Mouse (Mus musculus): Measurements from ENCODE around the gene Mucl3. TPM values are rescaled to one million over a fixed set of nuclear protein-coding genes. Genes with fewer than 3 reads are reported as not detected.

The Mucl3 gene
- polyA plus RNA-seq, 1 experiment from 2014 or later = 0.17 TPM

Other genes with a start within 250 kb of the Mucl3 start
- gene H2-Q6, start 218.8 kb downstream of the Mucl3 start, polyA plus RNA-seq (2015; fragmentation: Nextera tagmentation; extraction: Ambion mirVana) = 4.4 and 5.7 TPM in 2 replicates
- gene H2-Q7, start 204.5 kb downstream of the Mucl3 start, polyA plus RNA-seq (2015; fragmentation: Nextera tagmentation; extraction: Ambion mirVana) = 13.7 and 15.2 TPM in 2 replicates
- gene H2-Q10, start 173.6 kb downstream of the Mucl3 start, polyA plus RNA-seq (2015; fragmentation: Nextera tagmentation; extraction: Ambion mirVana) = 1.4 and 1.6 TPM in 2 replicates
- 0.19 TPM in 1 of 2 replicates, not detected in the other for gene Pou5f1, start 137.7 kb downstream of the Mucl3 start, polyA plus RNA-seq (2015; fragmentation: Nextera tagmentation; extraction: Ambion mirVana)
- 72.9 and 77.2 TPM in 2 replicates for gene Tcf19, start 126.9 kb downstream of the Mucl3 start, polyA plus RNA-seq (2015; fragmentation: Nextera tagmentation; extraction: Ambion mirVana)
- gene Cchcr1, start 126.6 kb downstream of the Mucl3 start, polyA plus RNA-seq (2015; fragmentation: Nextera tagmentation; extraction: Ambion mirVana) = 17.3 and 20.5 TPM in 2 replicates
- gene Psors1c2, start 110.5 kb downstream of the Mucl3 start, polyA plus RNA-seq (2015; fragmentation: Nextera tagmentation; extraction: Ambion mirVana) = 1.5 TPM in 2 replicates
- 0.20 TPM in 1 of 2 replicates, not detected in the other for gene Cdsn, start 91.6 kb downstream of the Mucl3 start, polyA plus RNA-seq (2015; fragmentation: Nextera tagmentation; extraction: Ambion mirVana)
- gene 2300002M23Rik, start 76.2 kb downstream of the Mucl3 start, polyA plus RNA-seq (2015; fragmentation: Nextera tagmentation; extraction: Ambion mirVana) = not detected in 2 replicates
- 1.8 and 7.3 TPM in 2 replicates for gene Sfta2, start 42.1 kb downstream of the Mucl3 start, polyA plus RNA-seq (2015; fragmentation: Nextera tagmentation; extraction: Ambion mirVana)
- not detected in 2 replicates for gene Gm9573, start 17.1 kb downstream of the Mucl3 start, polyA plus RNA-seq (2015; fragmentation: Nextera tagmentation; extraction: Ambion mirVana)
- 19.8 and 21.0 TPM in 2 replicates for gene Vars2, start 23.9 kb upstream of the Mucl3 start, polyA plus RNA-seq (2015; fragmentation: Nextera tagmentation; extraction: Ambion mirVana)
- gene Gtf2h4, start 30.0 kb upstream of the Mucl3 start, polyA plus RNA-seq (2015; fragmentation: Nextera tagmentation; extraction: Ambion mirVana) = 51.9 and 55.6 TPM in 2 replicates
- 107 and 108 TPM in 2 replicates for gene Ddr1, start 60.9 kb upstream of the Mucl3 start, polyA plus RNA-seq (2015; fragmentation: Nextera tagmentation; extraction: Ambion mirVana)
- 33.5 and 40.4 TPM in 2 replicates for gene Ier3, start 178.0 kb upstream of the Mucl3 start, polyA plus RNA-seq (2015; fragmentation: Nextera tagmentation; extraction: Ambion mirVana)
- 52.7 and 56.9 TPM in 2 replicates for gene Flot1, start 179.5 kb upstream of the Mucl3 start, polyA plus RNA-seq (2015; fragmentation: Nextera tagmentation; extraction: Ambion mirVana)
- gene Tubb5, start 194.6 kb upstream of the Mucl3 start, polyA plus RNA-seq (2015; fragmentation: Nextera tagmentation; extraction: Ambion mirVana) = 905 and 985 TPM in 2 replicates
- 16.3 and 16.7 TPM in 2 replicates for gene Mdc1, start 197.8 kb upstream of the Mucl3 start, polyA plus RNA-seq (2015; fragmentation: Nextera tagmentation; extraction: Ambion mirVana)
- 63.3 and 67.0 TPM in 2 replicates for gene Nrm, start 217.6 kb upstream of the Mucl3 start, polyA plus RNA-seq (2015; fragmentation: Nextera tagmentation; extraction: Ambion mirVana)
- gene Ppp1r18, start 221.9 kb upstream of the Mucl3 start, polyA plus RNA-seq (2015; fragmentation: Nextera tagmentation; extraction: Ambion mirVana) = 22.2 and 25.2 TPM in 2 replicates
- 45.1 and 48.2 TPM in 2 replicates for gene Dhx16, start 236.1 kb upstream of the Mucl3 start, polyA plus RNA-seq (2015; fragmentation: Nextera tagmentation; extraction: Ambion mirVana)